Mouse (Mus musculus): Measurements from ENCODE around the gene Gse1.

DNA sequence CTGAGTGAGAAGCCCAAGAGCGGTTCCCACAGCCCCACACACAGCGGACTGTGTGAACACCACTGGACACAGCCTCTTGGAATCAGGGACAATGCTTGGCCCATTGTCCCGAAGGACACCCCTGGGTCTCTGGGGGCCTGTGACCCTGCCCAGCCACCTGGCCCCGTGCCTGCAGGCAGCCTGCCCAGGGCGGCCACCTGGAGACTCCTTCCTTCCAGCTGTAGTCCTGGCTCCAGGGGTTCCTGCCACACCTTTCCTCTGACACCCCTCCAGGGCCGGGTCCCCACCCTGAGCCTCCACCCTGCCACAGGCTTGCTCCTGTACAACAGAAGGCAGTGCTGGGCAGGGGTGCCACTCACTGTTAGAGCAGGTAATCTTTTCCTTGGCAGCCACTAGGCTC, 39.7 kb upstream of the Gse1 start:
- no peak for TF ChIP-seq POLR2A (IDR thresholded peaks at IDR 0.05; ENCODE audit: borderline replicate concordance, insufficient read depth, low read length)
- no peak for TF ChIP-seq CTCF (IDR thresholded peaks at IDR 0.05; ENCODE audit: borderline replicate concordance, insufficient read depth, low read depth, low read length)

All from cerebellum, adult 2 months (tissue).